Mouse (Mus musculus) hindbrain, embryonic 14.5 days (tissue): Measurements from ENCODE around the gene 2900011O08Rik. TPM values are rescaled to one million over a fixed set of nuclear protein-coding genes. Genes with fewer than 3 reads are reported as not detected.

Experiments
- microRNA-seq: library from miRNA; unstranded; fragments of <30 nt; microRNA quantifications from one replicate; pipeline ENCODE4, GENCODE M21; 2016
- polyA plus RNA-seq: library from polyadenylated mRNA; unstranded; fragments of >200 nt; fragmentation: Nextera tagmentation; extraction: Ambion mirVana; gene quantifications from 2 replicates; pipeline ENCODE4 v1.2.1, GENCODE M21; 2014

The 2900011O08Rik gene
- polyA plus RNA-seq, 1 experiment from 2014 or later, result 177 TPM

Small RNAs within 50 kb of the gene (microRNA-seq; reads per million reads assigned to microRNA genes)
- not detected for gene Gm27671

Other genes with a start within 250 kb of the 2900011O08Rik start
- 81.3 and 93.1 TPM in 2 replicates for gene Rrn3, start 205.9 kb upstream of the 2900011O08Rik start, polyA plus RNA-seq
- 193 and 199 TPM in 2 replicates for gene Ntan1, start 167.8 kb upstream of the 2900011O08Rik start, polyA plus RNA-seq
- 74.3 and 79.0 TPM in 2 replicates for gene Pdxdc1, start 83.5 kb upstream of the 2900011O08Rik start, polyA plus RNA-seq
- 34.9 and 43.0 TPM in 2 replicates for gene Mpv17l, start 83.4 kb upstream of the 2900011O08Rik start, polyA plus RNA-seq
- gene Ifitm7, start 284 bp downstream of the 2900011O08Rik start, polyA plus RNA-seq, result 0.53 and 0.92 TPM in 2 replicates
- 22.7 and 28.4 TPM in 2 replicates for gene Nde1, start 176.7 kb downstream of the 2900011O08Rik start, polyA plus RNA-seq
- gene Marf1, start 176.7 kb downstream of the 2900011O08Rik start, polyA plus RNA-seq, result 14.4 and 15.0 TPM in 2 replicates